Mouse (Mus musculus): ENCODE results near the gene Pacs1. TPM values are rescaled to one million over a fixed set of nuclear protein-coding genes. Genes with fewer than 3 reads are reported as not detected.
A peak's percentile ranks its signal among the peaks of the same experiment; 100 is the strongest.

Gene Pacs1
- polyA plus RNA-seq, 1 experiment, result 6.8 TPM

DNA sequence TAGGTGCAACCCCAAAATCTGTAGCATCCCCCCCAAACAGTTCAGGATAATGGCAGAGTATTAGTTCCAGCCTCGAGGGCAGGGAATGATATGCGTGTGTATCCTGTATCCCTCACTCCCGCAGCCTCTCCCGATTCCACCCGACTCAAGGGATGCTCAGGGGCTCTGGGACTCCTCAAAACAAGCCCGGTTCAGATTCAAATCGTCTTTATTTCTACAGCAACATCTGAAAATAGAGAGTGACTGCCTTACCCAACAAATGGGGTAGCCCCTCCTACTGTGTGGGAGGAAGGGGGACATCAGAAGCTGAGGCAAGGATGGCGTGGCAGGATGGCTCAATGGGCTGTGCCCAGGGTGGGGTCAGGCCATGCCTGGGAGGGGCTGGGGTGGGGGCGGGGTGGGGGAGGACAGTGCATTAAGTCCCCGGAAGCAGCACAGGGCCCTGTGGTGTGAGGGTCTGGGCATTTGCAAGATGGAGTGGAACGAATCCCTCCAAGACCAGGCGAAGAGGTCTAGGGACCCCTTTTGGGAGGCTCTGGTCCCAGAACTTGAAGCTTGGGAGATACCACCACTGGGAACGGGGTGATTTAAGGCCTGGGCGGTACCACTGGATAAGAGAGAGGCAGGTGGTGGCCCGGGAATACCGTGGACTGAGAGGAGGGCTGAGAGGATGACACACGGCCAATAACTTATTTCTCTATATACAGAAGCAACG lies 165.2 kb downstream of the Pacs1 start:
- Histone ChIP-seq H3K4me1 (ENCODE audit: control insufficient read depth, insufficient read depth, insufficient read length, low read length) (0 out of 2 replicates have a peak, but pooled peaks cover 5% of the 10 kb centered on the region), H3K27ac (replicated peaks; ENCODE audit: low read depth, low read length) (no peak overlapping the region), H3K4me3 (ENCODE audit: insufficient read depth, low read depth, low read length) (no peak overlapping the region)

DNA sequence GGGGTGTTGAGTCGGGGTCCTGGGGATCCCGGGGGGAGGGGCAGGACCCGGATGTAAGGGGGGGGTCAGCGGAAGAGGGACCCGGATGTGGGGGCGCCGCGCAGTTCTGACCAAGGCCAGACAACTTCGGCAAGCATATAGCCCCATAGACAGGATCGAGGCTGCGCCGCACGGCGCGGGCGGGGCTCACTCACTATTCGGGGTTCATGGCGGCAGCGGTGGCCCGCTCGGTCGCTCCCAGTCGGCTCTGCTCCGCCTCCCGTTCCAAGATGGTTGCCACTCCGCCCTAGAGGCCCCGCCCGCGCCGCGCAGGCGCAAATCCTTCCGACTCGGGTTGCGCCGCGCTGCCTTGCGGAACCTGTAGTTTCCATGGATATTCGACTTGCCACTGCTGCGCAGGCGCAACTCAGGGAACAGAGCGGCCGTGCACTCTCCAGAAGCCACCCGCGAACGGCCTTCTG lies 166.2 kb downstream of the Pacs1 start, which contains the start of gene Rab1b:
TSS of gene Rab1b (minus strand) at position 342 of the 461 bp plus-strand sequence.
- Histone ChIP-seq H3K27ac (replicated peaks; ENCODE audit: low read depth, low read length) (peak within 1 kb of the TSS; percentile 97), H3K4me3 (ENCODE audit: insufficient read depth, low read depth, low read length) (peak within 1 kb of the TSS; percentile 93), H3K4me1 (ENCODE audit: control insufficient read depth, insufficient read depth, insufficient read length, low read length) (0 out of 2 replicates have a peak, but pooled peaks cover 5% of the 10 kb centered on the region)

DNA sequence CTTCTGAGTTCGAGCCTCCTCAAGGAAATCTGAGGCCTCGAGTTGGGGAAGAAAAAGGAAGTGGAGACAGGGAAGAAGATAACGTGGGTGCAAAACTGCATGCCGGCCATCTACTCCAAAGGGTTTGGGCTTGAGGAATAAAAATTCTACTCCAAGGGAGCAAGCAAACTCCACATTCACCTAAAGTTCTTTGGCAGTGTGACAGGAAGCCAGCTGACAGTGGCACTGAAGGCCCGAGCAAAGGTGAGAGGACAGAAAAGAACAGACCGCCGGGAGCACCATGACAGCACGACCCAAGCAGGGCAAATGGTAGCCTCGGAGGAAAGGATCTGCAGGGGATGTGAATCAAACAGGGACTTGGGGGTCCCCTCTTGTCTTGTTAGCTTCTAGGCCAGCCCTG lies 166.8 kb downstream of the Pacs1 start:
- Histone ChIP-seq H3K4me1 (ENCODE audit: control insufficient read depth, insufficient read depth, insufficient read length, low read length) (0 out of 2 replicates have a peak, but pooled peaks cover 5% of the 10 kb centered on the region), H3K27ac (replicated peaks; ENCODE audit: low read depth, low read length) (peak overlapping the region; percentile 97), H3K4me3 (ENCODE audit: insufficient read depth, low read depth, low read length) (peak overlapping the region; percentile 93)

DNA sequence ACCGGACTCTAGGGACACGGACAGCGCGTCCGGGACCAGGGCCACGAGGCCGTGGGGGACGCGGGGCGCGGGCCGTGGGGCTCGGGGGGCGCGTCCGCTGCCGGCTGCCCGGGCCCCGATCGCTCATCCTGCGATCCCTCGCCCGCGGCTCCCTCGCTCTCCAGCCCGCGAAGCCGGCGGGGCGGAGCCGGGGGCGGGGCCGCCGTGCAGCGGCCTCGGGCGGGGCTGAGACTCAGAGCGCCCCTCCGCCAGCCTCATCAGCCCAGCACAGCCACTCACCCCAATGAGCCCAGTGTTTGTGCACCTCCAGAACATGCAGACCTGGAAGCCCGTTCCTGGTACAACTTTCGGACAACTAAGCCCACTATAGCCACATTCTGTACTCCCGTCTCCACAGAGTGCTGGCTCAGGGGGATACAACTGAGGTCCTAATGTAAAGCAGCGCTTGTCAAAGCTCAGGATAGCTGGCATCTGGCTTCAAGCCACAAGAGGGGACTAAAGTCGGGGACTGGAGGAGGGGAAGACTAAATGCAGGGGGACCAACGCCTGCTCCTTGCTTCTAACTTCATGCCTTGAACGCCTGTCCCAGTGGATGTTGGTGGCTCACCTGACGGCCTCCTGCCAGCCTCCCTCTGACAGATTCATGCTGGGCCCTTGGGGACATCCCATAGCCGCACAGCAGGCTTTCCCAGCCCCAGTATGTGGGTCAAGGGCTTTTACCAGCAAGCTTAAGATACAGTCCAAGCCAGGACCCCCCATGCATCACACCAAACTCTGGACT lies 174.4 kb downstream of the Pacs1 start, which contains the start of gene Cnih2:
TSS of gene Cnih2 (minus strand) at position 159 of the 781 bp plus-strand sequence.
- Histone ChIP-seq H3K27ac (replicated peaks; ENCODE audit: low read depth, low read length) (no peak within 1 kb of the TSS), H3K4me1 (ENCODE audit: control insufficient read depth, insufficient read depth, insufficient read length, low read length) (peaks cover 5% of the 10 kb centered on the region; the same call in 1 of the 2 replicates), H3K4me3 (ENCODE audit: insufficient read depth, low read depth, low read length) (no peak within 1 kb of the TSS)

DNA sequence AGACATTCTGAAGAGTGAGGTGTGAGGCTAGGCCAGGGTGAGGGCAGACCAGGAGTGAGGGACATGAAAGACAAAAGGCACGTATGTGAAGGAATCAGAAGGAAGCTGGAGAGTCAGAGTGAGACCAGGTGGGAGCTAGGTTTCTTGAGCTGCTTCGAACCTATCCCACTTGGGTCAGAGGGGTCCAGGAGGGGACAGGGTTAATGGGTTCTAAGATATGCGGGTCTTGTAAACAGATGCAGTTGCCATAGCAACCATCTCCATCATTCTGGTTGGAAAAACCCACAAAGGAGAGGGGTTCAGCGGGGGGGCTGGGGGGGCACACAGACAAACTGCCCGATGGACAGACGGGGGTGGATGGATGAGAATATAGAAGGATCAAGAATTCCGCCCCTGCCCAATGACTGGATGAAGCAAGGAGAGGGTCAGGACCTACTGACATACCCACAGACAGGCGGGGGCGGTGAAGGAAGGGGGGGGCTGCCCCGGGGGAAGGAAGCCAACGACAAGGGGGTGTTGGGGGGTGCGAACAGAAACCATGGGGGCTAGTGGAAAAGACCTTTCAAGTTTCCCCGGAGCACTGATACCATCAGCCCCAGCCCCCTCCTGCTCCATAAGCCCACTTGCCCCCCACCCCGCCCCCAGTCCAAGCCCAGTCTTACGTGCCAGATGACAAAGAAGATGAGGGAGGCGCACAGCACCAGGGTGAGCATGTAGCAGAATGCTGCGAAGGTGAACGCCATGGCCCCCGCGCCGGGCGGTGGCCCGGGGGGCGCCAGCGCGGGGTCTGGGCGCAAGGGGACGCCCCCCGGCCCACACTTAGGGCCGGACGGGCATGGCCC lies 175.2 kb downstream of the Pacs1 start:
- Histone ChIP-seq H3K27ac (replicated peaks; ENCODE audit: low read depth, low read length) (no peak overlapping the region), H3K4me1 (ENCODE audit: control insufficient read depth, insufficient read depth, insufficient read length, low read length) (peaks cover 5% of the 10 kb centered on the region; the same call in 1 of the 2 replicates), H3K4me3 (ENCODE audit: insufficient read depth, low read depth, low read length) (no peak overlapping the region)

DNA sequence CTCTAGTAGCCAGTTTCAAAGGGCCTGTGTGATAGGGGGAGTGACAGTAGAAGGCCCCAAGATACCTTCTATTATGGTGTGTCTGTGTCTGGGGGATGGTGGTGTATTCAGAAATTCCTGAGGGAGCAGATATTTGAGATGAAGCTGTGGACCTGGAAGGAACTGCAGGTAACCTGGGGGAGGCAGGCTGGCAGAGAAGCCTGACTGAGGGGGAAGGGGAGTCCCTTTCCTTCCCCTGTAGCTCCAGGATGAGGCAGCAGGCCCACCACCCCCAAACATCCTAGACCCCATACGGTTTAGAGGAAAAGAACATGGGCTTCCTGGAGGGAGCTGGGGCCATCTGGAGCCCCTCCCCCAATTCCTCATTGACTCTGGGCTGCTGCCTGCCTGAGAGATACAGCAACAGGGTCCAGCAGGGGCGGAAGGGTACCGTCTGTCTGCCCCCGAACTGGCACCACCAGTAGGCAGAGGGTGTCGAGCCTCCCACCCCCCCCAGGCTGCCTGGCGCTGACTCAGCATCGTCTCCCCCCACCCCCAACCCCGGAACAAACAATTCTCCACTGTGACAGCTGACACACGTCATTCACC lies 176.9 kb downstream of the Pacs1 start:
- Histone ChIP-seq H3K4me3 (ENCODE audit: insufficient read depth, low read depth, low read length) (no peak overlapping the region), H3K4me1 (ENCODE audit: control insufficient read depth, insufficient read depth, insufficient read length, low read length) (peaks cover 5% of the 10 kb centered on the region; the same call in 1 of the 2 replicates), H3K27ac (replicated peaks; ENCODE audit: low read depth, low read length) (no peak overlapping the region)

DNA sequence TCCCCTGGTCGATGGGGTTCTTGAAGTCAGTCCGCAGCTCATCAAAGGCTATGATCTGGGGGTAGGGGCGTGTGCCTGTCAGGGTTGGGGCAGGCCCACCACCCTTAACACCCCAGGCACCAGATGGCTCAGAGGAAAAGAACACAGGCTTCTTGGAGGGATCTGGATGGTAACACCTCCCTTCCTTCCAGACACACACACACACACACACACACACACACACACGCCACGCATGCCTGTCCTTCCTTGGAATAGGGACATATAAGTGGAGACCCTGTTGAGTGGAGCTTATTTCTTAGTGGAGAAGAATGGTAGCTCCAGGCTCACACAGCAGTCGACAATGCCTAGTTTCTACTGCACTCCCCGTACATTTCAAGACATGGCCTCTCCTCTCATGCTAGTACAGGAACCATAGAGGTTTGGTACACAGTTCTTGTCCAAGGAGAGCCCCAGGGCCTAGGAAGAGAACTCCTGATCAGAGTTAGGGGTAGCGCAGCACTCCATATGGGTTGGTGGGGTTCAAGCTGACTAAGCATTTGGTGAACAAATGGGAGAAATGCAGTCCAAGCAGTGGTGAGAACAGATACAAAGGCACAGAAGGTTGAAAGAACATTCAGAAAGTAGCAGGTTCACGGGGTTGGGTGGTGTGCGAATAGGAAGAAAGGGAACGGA lies 178.0 kb downstream of the Pacs1 start:
- Histone ChIP-seq H3K27ac (replicated peaks; ENCODE audit: low read depth, low read length) (no peak overlapping the region), H3K4me3 (ENCODE audit: insufficient read depth, low read depth, low read length) (no peak overlapping the region), H3K4me1 (ENCODE audit: control insufficient read depth, insufficient read depth, insufficient read length, low read length) (peaks cover 5% of the 10 kb centered on the region; the same call in 1 of the 2 replicates)

DNA sequence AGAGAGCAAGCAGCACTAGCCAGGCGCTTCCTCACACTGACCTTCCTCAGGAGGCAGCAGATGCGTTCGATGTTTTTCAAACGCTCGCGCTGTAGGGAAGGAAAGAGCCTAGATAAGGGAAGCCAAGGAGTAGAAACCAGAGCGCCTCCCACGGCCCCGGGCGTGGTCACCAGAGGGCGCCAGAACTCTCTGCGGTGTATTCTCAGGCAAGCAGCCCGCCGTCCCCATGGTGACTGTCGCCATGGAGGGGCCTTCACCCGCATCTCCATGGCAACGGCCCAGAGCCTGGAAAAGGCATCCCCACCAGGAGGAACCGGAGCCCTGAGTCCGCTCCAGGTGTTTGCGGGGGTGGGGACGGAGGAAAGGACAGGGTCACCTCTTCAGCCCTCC lies 178.7 kb downstream of the Pacs1 start:
- Histone ChIP-seq H3K27ac (replicated peaks; ENCODE audit: low read depth, low read length) (no peak overlapping the region), H3K4me3 (ENCODE audit: insufficient read depth, low read depth, low read length) (no peak overlapping the region), H3K4me1 (ENCODE audit: control insufficient read depth, insufficient read depth, insufficient read length, low read length) (peaks cover 5% of the 10 kb centered on the region; the same call in 1 of the 2 replicates)

DNA sequence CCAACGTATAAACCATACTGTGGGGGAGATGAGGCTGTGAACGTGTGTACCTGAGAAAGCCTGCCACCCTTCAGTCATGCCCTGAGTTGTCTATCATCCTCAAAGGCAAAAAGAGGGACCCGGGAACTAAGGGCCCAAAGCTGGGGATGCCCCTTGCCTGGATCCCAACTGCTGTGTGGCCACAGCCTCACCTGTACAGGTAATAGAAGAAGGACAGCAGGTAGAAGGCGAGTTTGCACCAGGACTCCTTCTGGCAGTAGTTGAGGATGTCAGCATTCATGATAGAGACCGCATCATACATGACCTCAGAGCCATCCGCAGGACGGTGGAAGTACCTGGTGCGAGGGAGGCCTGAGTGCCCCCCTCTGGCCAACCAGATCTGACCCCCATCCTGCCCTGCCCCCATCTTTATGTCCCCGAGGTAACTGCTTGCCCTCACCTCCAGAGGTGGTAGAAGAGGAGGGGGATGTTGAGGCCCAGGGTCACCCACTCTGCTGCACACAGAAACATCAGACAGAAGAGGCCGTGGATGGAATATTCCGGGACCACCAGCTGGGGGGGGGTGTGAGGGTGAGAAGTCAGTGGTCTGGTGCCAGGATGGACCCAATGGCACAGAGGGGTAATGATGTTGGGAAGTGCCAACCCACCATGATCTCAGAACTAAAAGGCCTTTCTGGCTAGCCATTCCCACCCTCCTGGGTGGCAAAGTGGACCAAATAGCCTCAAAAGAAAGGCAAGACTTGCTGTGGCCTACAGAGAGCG lies 179.3 kb downstream of the Pacs1 start:
- H3K27ac ChIP-seq (replicated peaks; ENCODE audit: low read depth, low read length), result no peak overlapping the region
- H3K4me1 ChIP-seq (ENCODE audit: control insufficient read depth, insufficient read depth, insufficient read length, low read length), result peaks cover 3% of the 10 kb centered on the region; the same call in 1 of the 2 replicates
- no peak overlapping the region for H3K4me3 ChIP-seq (ENCODE audit: insufficient read depth, low read depth, low read length)

DNA sequence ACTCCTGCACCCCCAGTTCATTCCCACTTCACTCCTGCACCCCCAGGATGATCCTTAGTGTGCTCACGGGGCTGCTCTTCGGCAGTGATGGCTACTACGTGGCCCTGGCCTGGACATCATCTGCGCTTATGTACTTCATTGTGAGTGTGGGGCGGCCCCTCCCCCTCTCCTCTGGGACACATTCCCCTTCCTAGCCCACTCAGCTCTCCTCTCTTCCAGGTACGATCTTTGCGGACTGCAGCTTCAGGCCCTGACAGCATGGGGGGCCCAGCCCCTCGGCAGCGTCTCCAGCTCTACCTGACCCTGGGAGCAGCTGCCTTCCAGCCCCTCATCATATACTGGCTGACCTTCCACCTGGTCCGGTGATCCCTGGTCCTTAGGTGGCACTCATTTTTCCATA lies 180.8 kb downstream of the Pacs1 start:
- H3K27ac ChIP-seq (replicated peaks; ENCODE audit: low read depth, low read length), result no peak overlapping the region
- peaks cover 6% of the 10 kb centered on the region; the same call in 1 of the 2 replicates for H3K4me1 ChIP-seq (ENCODE audit: control insufficient read depth, insufficient read depth, insufficient read length, low read length)
- no peak overlapping the region for H3K4me3 ChIP-seq (ENCODE audit: insufficient read depth, low read depth, low read length)

DNA sequence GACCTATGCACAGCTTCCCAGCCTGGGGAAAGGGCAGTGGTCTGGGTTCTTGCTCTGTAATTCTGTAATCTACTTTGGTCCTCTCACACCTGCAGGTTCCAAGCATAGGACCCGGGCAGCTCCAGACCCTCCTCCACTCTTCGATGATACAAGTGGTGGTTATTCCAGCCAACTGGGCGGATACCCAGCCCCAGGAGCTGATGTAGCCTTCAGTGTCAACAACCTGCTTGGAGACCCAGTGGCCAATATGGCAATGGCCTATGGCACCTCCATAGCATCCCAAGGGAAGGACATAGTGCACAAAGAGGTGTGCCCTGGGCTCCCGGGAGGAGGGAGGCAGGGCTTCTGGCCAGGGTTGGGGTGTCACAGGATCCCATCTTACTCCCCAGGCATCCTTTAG lies 183.6 kb downstream of the Pacs1 start:
- Histone ChIP-seq H3K27ac (replicated peaks; ENCODE audit: low read depth, low read length) (no peak overlapping the region), H3K4me1 (ENCODE audit: control insufficient read depth, insufficient read depth, insufficient read length, low read length) (peaks cover 6% of the 10 kb centered on the region; the same call in 1 of the 2 replicates), H3K4me3 (ENCODE audit: insufficient read depth, low read depth, low read length) (peak overlapping the region; percentile 73; the same call in 1 of the 2 replicates)

DNA sequence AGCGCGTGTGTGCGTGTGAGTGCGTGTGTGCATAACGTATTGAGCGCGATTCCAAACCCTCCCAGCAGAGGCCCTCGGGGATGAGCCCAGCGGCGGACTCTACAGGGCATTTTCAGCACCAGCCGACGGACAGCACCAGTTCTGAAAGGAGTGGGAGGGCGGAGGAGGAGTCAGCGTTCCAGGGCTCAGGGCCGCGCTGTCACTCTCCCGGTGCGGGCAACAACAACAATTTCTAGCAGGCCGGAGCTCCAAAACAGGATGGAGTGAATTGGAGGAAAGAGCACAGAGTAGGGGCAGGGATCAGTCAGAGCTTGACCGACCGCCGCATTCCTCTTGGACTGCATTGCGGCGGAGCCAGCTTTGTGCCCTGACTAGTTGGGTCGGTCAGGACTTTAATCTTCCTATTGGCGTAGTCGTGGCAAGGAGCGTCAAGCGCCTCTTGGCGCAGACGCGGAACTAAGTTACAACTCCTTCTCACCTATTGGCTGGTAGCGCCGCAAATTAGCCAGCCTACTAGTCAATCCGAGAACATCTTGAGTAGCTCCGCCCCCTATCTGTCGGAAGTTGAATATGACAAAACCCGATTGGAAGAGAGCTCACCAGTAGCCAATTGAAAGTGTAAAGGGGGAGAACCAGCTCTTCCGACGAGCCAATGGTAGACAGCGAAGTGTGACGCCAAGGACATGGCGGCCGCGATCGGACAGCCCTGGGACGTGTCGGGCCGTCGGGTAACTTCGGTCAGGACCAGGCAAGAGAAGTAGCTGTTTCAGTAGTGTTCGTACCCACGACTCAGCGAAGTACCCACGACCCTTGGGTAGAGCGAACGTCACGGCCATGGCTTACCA lies 184.8 kb downstream of the Pacs1 start, which contains the start of gene Yif1a:
TSS of gene Yif1a (plus strand) at position 655 of the 845 bp plus-strand sequence.
- Histone ChIP-seq H3K4me3 (ENCODE audit: insufficient read depth, low read depth, low read length) (peak within 1 kb of the TSS; percentile 73), H3K4me1 (ENCODE audit: control insufficient read depth, insufficient read depth, insufficient read length, low read length) (peaks cover 6% of the 10 kb centered on the region; the same call in 1 of the 2 replicates), H3K27ac (replicated peaks; ENCODE audit: low read depth, low read length) (peak within 1 kb of the TSS; percentile 83)

All from brown adipose tissue, adult 24 weeks (tissue).